Mouse (Mus musculus) CH12.LX (cell line): Measurements from ENCODE around the gene BC053393. TPM values are rescaled to one million over a fixed set of nuclear protein-coding genes. Genes with fewer than 3 reads are reported as not detected.
"Not testable (repeated sequence)": the region's sequence is repeated elsewhere in the genome, so short reads cannot be mapped to it uniquely, and the experiment has no call there.

Experiments
- DNase-seq: peaks from one replicate; pipeline ENCODE4 v3.0.0-alpha.2; 2013; ENCODE audit errors: extremely low read depth
- H3K27ac ChIP-seq: 2 replicates; pipeline ENCODE4 v1.5.1; 2012; ENCODE audit warnings: low read depth, mild to moderate bottlenecking, control low read depth, moderate library complexity; ENCODE audit not compliant: insufficient read depth
- H3K27me3 ChIP-seq: replicated peaks from 2 replicates; pipeline ENCODE3; 2012; ENCODE audit warnings: inconsistent platforms
- H3K36me3 ChIP-seq, 2 experiments: replicated peaks in 1 of 2; 2 replicates each; pipeline versions ENCODE3 to v1.6.1; 2012; ENCODE audit warnings: inconsistent platforms in 1 of 2, low read length in 1 of 2, mild to moderate bottlenecking in 1 of 2, mixed read lengths in 1 of 2, moderate library complexity in 1 of 2; ENCODE audit not compliant: control insufficient read depth in 1 of 2, insufficient read depth in 1 of 2
- H3K4me1 ChIP-seq, 2 experiments: 2 replicates each; pipeline ENCODE4 v1.6.1; 2012; ENCODE audit warnings: inconsistent platforms in 1 of 2, moderate library complexity in 1 of 2; ENCODE audit not compliant: insufficient read depth in 2 of 2, control insufficient read depth in 1 of 2
- H3K4me2 ChIP-seq: 2 replicates; pipeline ENCODE4 v1.6.1; 2012; ENCODE audit warnings: low read depth, mild to moderate bottlenecking, control low read depth; ENCODE audit not compliant: poor library complexity, insufficient read depth, severe bottlenecking
- H3K4me3 ChIP-seq, 3 experiments: fragments of 150-350 bp in 1 of 3; sonication (generic) in 1 of 3; replicated peaks in 1 of 3; 2 replicates each; pipeline versions ENCODE3 to v1.5.1; 2011 to 2012; ENCODE audit warnings: low read depth in 2 of 3, low read length in 2 of 3, mild to moderate bottlenecking in 2 of 3, moderate library complexity in 2 of 3, control low read depth in 1 of 3, improper control_type of control experiment in 1 of 3, inconsistent platforms in 1 of 3, mixed read lengths in 1 of 3; ENCODE audit not compliant: poor library complexity in 1 of 3
- H3K79me2 ChIP-seq: replicated peaks from 2 replicates; pipeline ENCODE4 v1.6.1; 2012; ENCODE audit warnings: mild to moderate bottlenecking, moderate library complexity; ENCODE audit not compliant: control insufficient read depth, poor library complexity, insufficient read depth, severe bottlenecking; ENCODE audit errors: extremely low read depth
- H3K9ac ChIP-seq: 2 replicates; pipeline ENCODE4 v1.6.1; 2012; ENCODE audit warnings: low read depth, mild to moderate bottlenecking, control low read depth, moderate library complexity; ENCODE audit not compliant: insufficient read depth
- H3K9me3 ChIP-seq: replicated peaks from 2 replicates; pipeline ENCODE3; 2012; ENCODE audit warnings: low read length, inconsistent platforms, mixed read lengths
- BHLHE40 ChIP-seq: IDR thresholded peaks from 2 replicates; pipeline ENCODE4 v1.6.1; 2011; ENCODE audit warnings: mild to moderate bottlenecking, low read depth, low read length, improper control_type of control experiment
- CHD2 ChIP-seq: IDR thresholded peaks from 2 replicates; pipeline ENCODE4 v1.6.1; 2011; ENCODE audit warnings: low read length, improper control_type of control experiment
- CTCF ChIP-seq, 2 experiments: IDR thresholded peaks in 1 of 2; conservative IDR thresholded peaks in 1 of 2; 2 replicates each; pipeline ENCODE4 v1.5.1; 2011 to 2012; ENCODE audit warnings: low read depth in 2 of 2, low read length in 2 of 2, improper control_type of control experiment in 1 of 2, inconsistent platforms in 1 of 2, mild to moderate bottlenecking in 1 of 2, moderate library complexity in 1 of 2
- EP300 ChIP-seq: IDR thresholded peaks from 2 replicates; pipeline ENCODE4 v1.6.1; 2011; ENCODE audit warnings: low read length, improper control_type of control experiment
- HCFC1 ChIP-seq: IDR thresholded peaks from 2 replicates; pipeline ENCODE4 v1.6.1; 2012; ENCODE audit warnings: low read depth, mild to moderate bottlenecking, inconsistent platforms, low read length, improper control_type of control experiment
- IRF4 ChIP-seq: IDR thresholded peaks from 2 replicates; pipeline ENCODE4 v1.6.1; 2014; ENCODE audit warnings: low read depth, mild to moderate bottlenecking, inconsistent platforms, low read length, improper control_type of control experiment
- MAFK ChIP-seq: IDR thresholded peaks from 2 replicates; pipeline ENCODE4 v1.6.1; 2011; ENCODE audit warnings: low read length, improper control_type of control experiment; ENCODE audit not compliant: insufficient replicate concordance
- MEF2A ChIP-seq: IDR thresholded peaks from 2 replicates; pipeline ENCODE4 v1.6.1; 2014; ENCODE audit warnings: low read depth, mild to moderate bottlenecking, inconsistent platforms, low read length, improper control_type of control experiment, borderline replicate concordance
- NELFE ChIP-seq: IDR thresholded peaks from 2 replicates; pipeline ENCODE4 v1.6.1; 2011; ENCODE audit warnings: low read depth, low read length, improper control_type of control experiment
- POLR2AphosphoS2 ChIP-seq: IDR thresholded peaks from 2 replicates; pipeline ENCODE4 v1.6.1; 2011; ENCODE audit warnings: low read depth, low read length, improper control_type of control experiment
- RAD21 ChIP-seq: IDR thresholded peaks from 2 replicates; pipeline ENCODE4 v1.6.1; 2011; ENCODE audit warnings: low read depth, mild to moderate bottlenecking, low read length, improper control_type of control experiment, moderate library complexity
- SMC3 ChIP-seq: IDR thresholded peaks from 2 replicates; pipeline ENCODE4 v1.6.1; 2011; ENCODE audit warnings: low read depth, low read length, improper control_type of control experiment
- TCF12 ChIP-seq: IDR thresholded peaks from 2 replicates; pipeline ENCODE4 v1.6.1; 2014; ENCODE audit warnings: low read depth, mild to moderate bottlenecking, inconsistent platforms, low read length, improper control_type of control experiment
- UBTF ChIP-seq: IDR thresholded peaks from 2 replicates; pipeline ENCODE4 v1.6.1; 2012; ENCODE audit warnings: low read depth, mild to moderate bottlenecking, inconsistent platforms, low read length, improper control_type of control experiment, moderate library complexity
- ZC3H11A ChIP-seq: IDR thresholded peaks from 2 replicates; pipeline ENCODE4 v1.6.1; 2012; ENCODE audit warnings: low read depth, mild to moderate bottlenecking, inconsistent platforms, low read length, improper control_type of control experiment
- ZKSCAN1 ChIP-seq: IDR thresholded peaks from 2 replicates; pipeline ENCODE4 v1.6.1; 2012; ENCODE audit warnings: low read depth, inconsistent platforms, low read length, improper control_type of control experiment, borderline replicate concordance
- ZMIZ1 ChIP-seq: IDR thresholded peaks from 2 replicates; pipeline ENCODE4 v1.6.1; 2012; ENCODE audit warnings: low read depth, mild to moderate bottlenecking, inconsistent platforms, low read length, improper control_type of control experiment
- dilution Hi-C: fragments of 300-500 bp; cut with MboI; formaldehyde crosslinking; loops from 2 replicates; pipeline ENCODE4 v1.14.3; 2020; ENCODE audit warnings: low sequenced_read_pairs; ENCODE audit not compliant: extremely low pct_unique_long_range_greater_than_20kb, extremely low pct_ligation_motif_present
- in situ Hi-C: fragments of 300-500 bp; cut with MboI; formaldehyde crosslinking; loops from 3 replicates; pipeline ENCODE4 v1.14.3; 2019; ENCODE audit warnings: low sequenced_read_pairs, low pct_ligation_motif_present, low pct_unique_long_range_greater_than_20kb, mixed read lengths
- polyA plus RNA-seq: library from polyadenylated mRNA; unstranded; fragments of >175 nt; gene quantifications from 2 replicates; pipeline ENCODE4 v1.2.1, GENCODE M21; 2012; ENCODE audit warnings: low read depth; ENCODE audit not compliant: insufficient read length
- total RNA-seq, 2 experiments: library from RNA; depleted of rRNA; stranded (reverse); fragments of 300-350 nt in 1 of 2; fragments of >200 nt in 1 of 2; gene quantifications; 2 replicates each; pipeline ENCODE4 v1.2.3; 2012 to 2014

BC053393 gene
- total and polyA plus RNA-seq, 3 experiments, result not detected

GRCm38 (mm10) chr11:46620414-46621168, 49.3 kb downstream of the BC053393 start:
- in situ Hi-C loops, result no loop called here

GRCm38 (mm10) chr11:46629211-46629795, 58.0 kb downstream of the BC053393 start, which contains the start of gene Dppa1:
Gene Dppa1 (minus strand): TSS chr11:46629261.
- DNase-seq, result no peak
- peaks cover 3 to 16% of the 10 kb centered on the region in 2 experiments; a peak in 2 of 4 replicates for H3K4me1 ChIP-seq
- H3K9ac ChIP-seq, result no peak within 1 kb of the TSS
- dilution Hi-C loops (no loop called here), in situ Hi-C loops (no loop called here)
- H3K79me2 ChIP-seq, result no peaks in the 10 kb centered on the region
- H3K4me2 ChIP-seq, result no peak within 1 kb of the TSS
- H3K27ac ChIP-seq, result no peak within 1 kb of the TSS
- TF ChIP-seq ZC3H11A (no peak), HCFC1 (no peak)
- TF ChIP-seq, all 38 proteins: peak for 0
- H3K4me3 ChIP-seq, result no peak within 1 kb of the TSS
- no peaks in the 10 kb centered on the region for H3K36me3 ChIP-seq
- no peaks in the 10 kb centered on the region for H3K9me3 ChIP-seq
- no peaks in the 10 kb centered on the region for H3K27me3 ChIP-seq

More at GRCm38 (mm10) chr11:46620414-46621168, 49.3 kb downstream of the BC053393 start:
- no peak for DNase-seq
- dilution Hi-C loops, result no loop called here
- no peak for TF ChIP-seq CHD2
- TF ChIP-seq EP300, result no peak
- TF ChIP-seq ZKSCAN1, result no peak
- TF ChIP-seq TCF12, result no peak
- TF ChIP-seq POLR2AphosphoS2, result no peak
- TF ChIP-seq IRF4, result no peak
- TF ChIP-seq ZMIZ1, result no peak
- no peak for TF ChIP-seq MEF2A
- no peak for TF ChIP-seq BHLHE40
- Histone ChIP-seq H3K27ac (no peak overlapping the region), H3K4me3 (no peak overlapping the region), H3K79me2 (no peaks in the 10 kb centered on the region), H3K4me1 (peaks cover 0 to 6% of the 10 kb centered on the region in 2 experiments; a peak in 3 of 4 replicates), H3K9me3 (no peaks in the 10 kb centered on the region), H3K4me2 (no peak overlapping the region), H3K27me3 (no peaks in the 10 kb centered on the region), H3K9ac (no peak overlapping the region), H3K36me3 (no peaks in the 10 kb centered on the region)

DNA sequence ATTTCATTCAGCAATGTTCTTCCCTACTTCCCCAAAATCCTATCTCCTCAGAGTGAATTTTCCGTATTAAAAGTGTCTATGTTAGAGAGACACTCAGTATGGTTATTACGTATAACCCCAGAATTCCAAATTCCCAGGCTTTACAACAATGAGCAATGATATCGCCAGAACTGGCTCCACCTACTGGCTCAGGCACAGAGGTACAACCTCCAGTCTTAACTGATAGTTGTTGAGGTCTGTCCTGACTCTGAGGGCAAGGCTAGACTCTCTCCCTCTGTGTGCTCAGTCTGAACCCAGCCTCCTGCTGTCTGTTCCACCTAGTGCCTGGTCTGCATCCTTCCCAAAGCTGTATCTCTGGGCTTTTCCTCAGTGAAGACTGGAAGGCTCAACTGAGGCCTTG, 60.3 kb downstream of the BC053393 start:
- TF ChIP-seq CTCF (conservative IDR thresholded peaks at IDR 0.05 in 1 of 2, IDR thresholded peaks at IDR 0.05 in 1 of 2; ENCODE audit: low read depth in 2 of 2, low read length in 2 of 2) (peak; percentile 86 to 91), NELFE (peak; percentile 22; the same call in 1 of the 2 replicates), ZC3H11A (peak; percentile 27; the same call in 1 of the 2 replicates), SMC3 (peak; percentile 80), UBTF (no peak), IRF4 (peak; percentile 32; the same call in 1 of the 2 replicates), RAD21 (peak; percentile 65), MAFK (no peak)
- no peaks in the 10 kb centered on the region for H3K27me3 ChIP-seq
- DNase-seq, result peak; percentile 78
- H3K27ac ChIP-seq, result no peak overlapping the region
- in situ Hi-C loops, result no loop called here
- H3K36me3 ChIP-seq, result no peaks in the 10 kb centered on the region
- no peak overlapping the region for H3K4me2 ChIP-seq
- no peaks in the 10 kb centered on the region for H3K79me2 ChIP-seq
- H3K4me3 ChIP-seq, result no peak overlapping the region
- peaks cover 5 to 39% of the 10 kb centered on the region in 2 experiments; a peak in 3 of 4 replicates for H3K4me1 ChIP-seq
- H3K9me3 ChIP-seq, result no peaks in the 10 kb centered on the region
- dilution Hi-C loops, result no loop called here
- no peak overlapping the region for H3K9ac ChIP-seq

- H3K27ac ChIP-seq, H3K9me3 ChIP-seq, in situ Hi-C loops, dilution Hi-C loops, H3K9ac ChIP-seq, H3K4me2 ChIP-seq, H3K79me2 ChIP-seq, H3K27me3 ChIP-seq, H3K36me3 ChIP-seq, H3K4me3 ChIP-seq: not testable (repeated sequence)
- H3K4me1 ChIP-seq, result peaks cover 5 to 45% of the 10 kb centered on the region in 2 experiments; a peak in 3 of 4 replicates
- peak; percentile 53 for DNase-seq
Measured at GRCm38 (mm10) chr11:46635516-46635915, 64.2 kb downstream of the BC053393 start.
